ENCODE assay signal across 18 mouse cellular contexts in genomic region chr1:188729179-188729578, GRCm38 (mm10).
DNase-seq lines count a peak whose midpoint lies in the region; ATAC-seq and TF ChIP-seq lines count a peak whose summit lies in the region.
"Had no signal": no experiment of that assay in that cellular context is flagged by ENCODE, and none has a peak within 500 bp of the region (broad histone marks: within the 10 kb centered on the region; RNA-seq: fewer than 3 reads in every experiment).

No protein-coding gene starts in this region.

- no peaks in the 10 kb centered on the region for H3K36me3 ChIP-seq in embryonic facial prominence, embryonic 14.5 days (ENCODE audit: control insufficient read depth, insufficient read depth, low read length)
- H3K36me3 ChIP-seq in embryonic facial prominence, embryonic 10.5 days (replicated peaks): no peaks in the 10 kb centered on the region
- no peaks in the 10 kb centered on the region for H3K36me3 ChIP-seq in neural tube, embryonic 15.5 days
- no peaks in the 10 kb centered on the region for H3K36me3 ChIP-seq in stomach, postnatal 0 days (ENCODE audit: control insufficient read depth, insufficient read depth, low read length)
- H3K36me3 ChIP-seq: embryonic facial prominence, embryonic 12.5 days; heart, embryonic 15.5 days; hindbrain, embryonic 10.5 days; kidney, embryonic 15.5 days; liver, embryonic 13.5 days had no signal

- WGBS in embryonic facial prominence, embryonic 14.5 days: 58% methylated on average over 7 of the region's 7 CpGs
- 80% methylated on average over 7 of the region's 7 CpGs for WGBS in embryonic facial prominence, embryonic 10.5 days
- WGBS in neural tube, embryonic 15.5 days: 32% methylated on average over 7 of the region's 7 CpGs
- WGBS in stomach, postnatal 0 days: 26% methylated on average over 7 of the region's 7 CpGs

- H3K9ac ChIP-seq in embryonic facial prominence, embryonic 14.5 days (ENCODE audit: low read depth, low read length): no peak overlapping the region
- no peak overlapping the region for H3K9ac ChIP-seq in neural tube, embryonic 15.5 days (replicated peaks)
- no peak overlapping the region for H3K9ac ChIP-seq in stomach, postnatal 0 days (ENCODE audit: low read length)
- H3K9ac ChIP-seq: embryonic facial prominence, embryonic 12.5 days; heart, embryonic 15.5 days; kidney, embryonic 15.5 days; liver, embryonic 13.5 days had no signal

- no peaks in the 10 kb centered on the region for H3K9me3 ChIP-seq in embryonic facial prominence, embryonic 14.5 days (ENCODE audit: control insufficient read depth, low read length)
- no peaks in the 10 kb centered on the region for H3K9me3 ChIP-seq in embryonic facial prominence, embryonic 10.5 days
- no peaks in the 10 kb centered on the region for H3K9me3 ChIP-seq in neural tube, embryonic 15.5 days (replicated peaks)
- no peaks in the 10 kb centered on the region for H3K9me3 ChIP-seq in stomach, postnatal 0 days (ENCODE audit: control insufficient read depth, low read length)
- H3K9me3 ChIP-seq: embryonic facial prominence, embryonic 12.5 days; heart, embryonic 15.5 days; hindbrain, embryonic 10.5 days; kidney, embryonic 15.5 days; liver, embryonic 13.5 days had no signal

- no peaks in the 10 kb centered on the region for H3K4me1 ChIP-seq in embryonic facial prominence, embryonic 14.5 days (ENCODE audit: control insufficient read depth, insufficient read depth, low read length)
- H3K4me1 ChIP-seq in embryonic facial prominence, embryonic 10.5 days: peaks cover 6% of the 10 kb centered on the region
- H3K4me1 ChIP-seq in neural tube, embryonic 15.5 days: peaks cover 13% of the 10 kb centered on the region
- no peaks in the 10 kb centered on the region for H3K4me1 ChIP-seq in stomach, postnatal 0 days (replicated peaks; ENCODE audit: control insufficient read depth, insufficient read depth)
- H3K4me1 ChIP-seq: embryonic facial prominence, embryonic 12.5 days; heart, embryonic 15.5 days; kidney, embryonic 15.5 days; liver, embryonic 13.5 days had no signal

- H3K27me3 ChIP-seq in embryonic facial prominence, embryonic 14.5 days (replicated peaks; ENCODE audit: control insufficient read depth, insufficient read depth, low read length): peaks cover 20% of the 10 kb centered on the region
- no peaks in the 10 kb centered on the region for H3K27me3 ChIP-seq in embryonic facial prominence, embryonic 10.5 days (replicated peaks; ENCODE audit: low read depth, poor library complexity, severe bottlenecking)
- H3K27me3 ChIP-seq in neural tube, embryonic 15.5 days (replicated peaks): peaks cover 4% of the 10 kb centered on the region; the same call in 1 of the 2 replicates
- no peaks in the 10 kb centered on the region for H3K27me3 ChIP-seq in stomach, postnatal 0 days (ENCODE audit: control insufficient read depth, insufficient read depth, low read length)
- H3K27me3 ChIP-seq: embryonic facial prominence, embryonic 12.5 days; heart, embryonic 15.5 days; kidney, embryonic 15.5 days; liver, embryonic 13.5 days had no signal

- peak; percentile 15; the same call in 1 of the 2 replicates for ATAC-seq in embryonic facial prominence, embryonic 14.5 days (ENCODE audit: low read depth)
- ATAC-seq in neural tube, embryonic 15.5 days (ENCODE audit: low FRiP score): peak; percentile 31
- ATAC-seq in stomach, postnatal 0 days (ENCODE audit: low FRiP score, low TSS enrichment): no peak
- ATAC-seq: activated CD4-positive, CD25-positive, alpha-beta regulatory T cell, adult 4 months had no signal

- no peak for TF ChIP-seq EP300 in stomach, postnatal 0 days (optimal IDR thresholded peaks at IDR 0.05)

- DNase-seq in embryonic facial prominence, embryonic 14.5 days (ENCODE audit: low spot score): peak; percentile 85
- no peak for DNase-seq in embryonic facial prominence, embryonic 10.5 days (ENCODE audit: low spot score)
- DNase-seq in kidney, postnatal 36 days: peak; percentile 2 to 8
- DNase-seq in kidney, adult 11 months: no peak
- no peak for DNase-seq in neural tube, embryonic 10.5 days (ENCODE audit: extremely low spot score, low spot score)
- DNase-seq in stomach, postnatal 0 days (ENCODE audit: low spot score): peak; percentile 23
- DNase-seq in layer of hippocampus, adult 9-10 months (ENCODE audit: low spot score): no peak
- DNase-seq: adrenal gland, postnatal 36 days; gastrocnemius, adult 2 months; liver, embryonic 13.5 days; right cerebral cortex, postnatal 25 days had no signal

- no peak overlapping the region for H3K4me2 ChIP-seq in embryonic facial prominence, embryonic 14.5 days (ENCODE audit: low read depth, low read length)
- H3K4me2 ChIP-seq in neural tube, embryonic 15.5 days: no peak overlapping the region
- no peak overlapping the region for H3K4me2 ChIP-seq in stomach, postnatal 0 days (replicated peaks; ENCODE audit: low read depth)
- H3K4me2 ChIP-seq: embryonic facial prominence, embryonic 12.5 days; heart, embryonic 15.5 days; kidney, embryonic 15.5 days; liver, embryonic 13.5 days had no signal

- no peak overlapping the region for H3K27ac ChIP-seq in embryonic facial prominence, embryonic 14.5 days (replicated peaks; ENCODE audit: low read depth, low read length)
- H3K27ac ChIP-seq in embryonic facial prominence, embryonic 10.5 days (replicated peaks): no peak overlapping the region
- no peak overlapping the region for H3K27ac ChIP-seq in neural tube, embryonic 15.5 days (replicated peaks)
- no peak overlapping the region for H3K27ac ChIP-seq in stomach, postnatal 0 days (replicated peaks)
- H3K27ac ChIP-seq: embryonic facial prominence, embryonic 12.5 days; gastrocnemius, adult 2 months; heart, embryonic 15.5 days; hindbrain, embryonic 10.5 days; kidney, embryonic 15.5 days; liver, embryonic 13.5 days had no signal

- no peak overlapping the region for H3K4me3 ChIP-seq in embryonic facial prominence, embryonic 14.5 days (ENCODE audit: low read depth, low read length)
- no peak overlapping the region for H3K4me3 ChIP-seq in embryonic facial prominence, embryonic 10.5 days
- no peak overlapping the region for H3K4me3 ChIP-seq in neural tube, embryonic 15.5 days (replicated peaks)
- H3K4me3 ChIP-seq in stomach, postnatal 0 days (ENCODE audit: low read depth, low read length): no peak overlapping the region
- H3K4me3 ChIP-seq: embryonic facial prominence, embryonic 12.5 days; gastrocnemius, adult 2 months; heart, embryonic 15.5 days; hindbrain, embryonic 10.5 days; kidney, embryonic 15.5 days; liver, embryonic 13.5 days; myocyte had no signal

- TF ChIP-seq CTCF in stomach, postnatal 0 days (IDR thresholded peaks at IDR 0.05; ENCODE audit: low read depth): no peak

Comparison
In these comparisons a context has a peak if more than half of its experiments do, and no peak if none do; other contexts are left out.
1. DNase-seq: peak in embryonic facial prominence, embryonic 14.5 days (single experiment), kidney, postnatal 36 days (2 of 2) and stomach, postnatal 0 days (single experiment); none in embryonic facial prominence, embryonic 10.5 days (single experiment), kidney, adult 11 months (single experiment), neural tube, embryonic 10.5 days (single experiment) and layer of hippocampus, adult 9-10 months (single experiment).